Mouse (Mus musculus): ENCODE results near the gene Ankzf1. TPM values are rescaled to one million over a fixed set of nuclear protein-coding genes. Genes with fewer than 3 reads are reported as not detected.

Gene Ankzf1
- polyA plus RNA-seq, 1 experiment from 2014 or later, result 25.4 TPM

- Histone ChIP-seq H3K27ac (ENCODE audit: low read length) (0 out of 2 replicates have a peak overlapping the region, but pooled peaks have one; percentile 42), H3K4me1 (ENCODE audit: control insufficient read depth, insufficient read depth, low read length) (peaks cover 55% of the 10 kb centered on the region), H3K9ac (ENCODE audit: low read depth, low read length) (peak overlapping the region; percentile 96), H3K36me3 (ENCODE audit: control insufficient read depth, insufficient read depth, low read length) (peaks cover 21% of the 10 kb centered on the region), H3K4me3 (ENCODE audit: low read length) (peak overlapping the region; percentile 90), H3K9me3 (ENCODE audit: control insufficient read depth, low read length) (no peaks in the 10 kb centered on the region), H3K4me2 (ENCODE audit: low read depth, low read length) (peak overlapping the region; percentile 87), H3K27me3 (replicated peaks; ENCODE audit: control insufficient read depth, insufficient read depth, low read length) (no peaks in the 10 kb centered on the region)
- ATAC-seq, result no peak
- WGBS, result 10% methylated on average over 17 of the region's 17 CpGs
These were observed 19.3 kb downstream of the Ankzf1 start for GRCm38 (mm10) chr1:75211141-75211708.

- no peak overlapping the region for H3K9ac ChIP-seq (ENCODE audit: low read depth, low read length)
- H3K9me3 ChIP-seq (ENCODE audit: control insufficient read depth, low read length), result no peaks in the 10 kb centered on the region
- no peak overlapping the region for H3K27ac ChIP-seq (ENCODE audit: low read length)
- H3K4me3 ChIP-seq (ENCODE audit: low read length), result no peak overlapping the region
- no peaks in the 10 kb centered on the region for H3K27me3 ChIP-seq (replicated peaks; ENCODE audit: control insufficient read depth, insufficient read depth, low read length)
- H3K4me2 ChIP-seq (ENCODE audit: low read depth, low read length), result 0 out of 2 replicates have a peak overlapping the region, but pooled peaks have one; percentile 8
- H3K4me1 ChIP-seq (ENCODE audit: control insufficient read depth, insufficient read depth, low read length), result peaks cover 57% of the 10 kb centered on the region
- ATAC-seq, result no peak
- peaks cover 21% of the 10 kb centered on the region for H3K36me3 ChIP-seq (ENCODE audit: control insufficient read depth, insufficient read depth, low read length)
- WGBS, result 61% methylated on average over 4 of the region's 4 CpGs
These were observed 20.6 kb downstream of the Ankzf1 start for GRCm38 (mm10) chr1:75212542-75212941.

GRCm38 (mm10) chr1:75213096-75213495, 21.1 kb downstream of the Ankzf1 start:
- H3K27me3 ChIP-seq (replicated peaks; ENCODE audit: control insufficient read depth, insufficient read depth, low read length), result no peaks in the 10 kb centered on the region
- peaks cover 60% of the 10 kb centered on the region for H3K4me1 ChIP-seq (ENCODE audit: control insufficient read depth, insufficient read depth, low read length)
- H3K4me3 ChIP-seq (ENCODE audit: low read length), result no peak overlapping the region
- H3K9ac ChIP-seq (ENCODE audit: low read depth, low read length), result no peak overlapping the region
- H3K36me3 ChIP-seq (ENCODE audit: control insufficient read depth, insufficient read depth, low read length), result peaks cover 21% of the 10 kb centered on the region
- no peaks in the 10 kb centered on the region for H3K9me3 ChIP-seq (ENCODE audit: control insufficient read depth, low read length)
- peak overlapping the region; percentile 89; the same call in 1 of the 2 replicates for H3K27ac ChIP-seq (ENCODE audit: low read length)
- H3K4me2 ChIP-seq (ENCODE audit: low read depth, low read length), result 0 out of 2 replicates have a peak overlapping the region, but pooled peaks have one; percentile 8
- WGBS, result 75% methylated on average over 7 of the region's 7 CpGs
- ATAC-seq, result peak; percentile 3; the same call in 1 of the 2 replicates

GRCm38 (mm10) chr1:75214442-75214841, 22.5 kb downstream of the Ankzf1 start:
- Histone ChIP-seq H3K4me1 (ENCODE audit: control insufficient read depth, insufficient read depth, low read length) (peaks cover 56% of the 10 kb centered on the region), H3K27me3 (replicated peaks; ENCODE audit: control insufficient read depth, insufficient read depth, low read length) (peaks cover 7% of the 10 kb centered on the region; the same call in 1 of the 2 replicates), H3K4me2 (ENCODE audit: low read depth, low read length) (peak overlapping the region; percentile 14; the same call in 1 of the 2 replicates), H3K27ac (ENCODE audit: low read length) (peak overlapping the region; percentile 89), H3K4me3 (ENCODE audit: low read length) (peak overlapping the region; percentile 13; the same call in 1 of the 2 replicates), H3K9me3 (ENCODE audit: control insufficient read depth, low read length) (no peaks in the 10 kb centered on the region), H3K9ac (ENCODE audit: low read depth, low read length) (peak overlapping the region; percentile 34; the same call in 1 of the 2 replicates), H3K36me3 (ENCODE audit: control insufficient read depth, insufficient read depth, low read length) (peaks cover 21% of the 10 kb centered on the region)
- WGBS, result 41% methylated on average over 2 of the region's 2 CpGs
- peak; percentile 62 for ATAC-seq

GRCm38 (mm10) chr1:75214886-75215285, 22.9 kb downstream of the Ankzf1 start:
- Histone ChIP-seq H3K4me3 (ENCODE audit: low read length) (no peak overlapping the region), H3K27ac (ENCODE audit: low read length) (peak overlapping the region; percentile 89), H3K9ac (ENCODE audit: low read depth, low read length) (no peak overlapping the region), H3K9me3 (ENCODE audit: control insufficient read depth, low read length) (no peaks in the 10 kb centered on the region), H3K4me2 (ENCODE audit: low read depth, low read length) (0 out of 2 replicates have a peak overlapping the region, but pooled peaks have one; percentile 16), H3K36me3 (ENCODE audit: control insufficient read depth, insufficient read depth, low read length) (peaks cover 21% of the 10 kb centered on the region), H3K4me1 (ENCODE audit: control insufficient read depth, insufficient read depth, low read length) (peaks cover 57% of the 10 kb centered on the region), H3K27me3 (replicated peaks; ENCODE audit: control insufficient read depth, insufficient read depth, low read length) (peaks cover 11% of the 10 kb centered on the region; the same call in 1 of the 2 replicates)
- no peak for ATAC-seq
- 55% methylated on average over 5 of the region's 5 CpGs for WGBS

GRCm38 (mm10) chr1:75215785-75216184, 23.8 kb downstream of the Ankzf1 start:
- H3K9me3 ChIP-seq (ENCODE audit: control insufficient read depth, low read length), result no peaks in the 10 kb centered on the region
- H3K36me3 ChIP-seq (ENCODE audit: control insufficient read depth, insufficient read depth, low read length), result peaks cover 21% of the 10 kb centered on the region
- ATAC-seq, result no peak
- H3K4me3 ChIP-seq (ENCODE audit: low read length), result no peak overlapping the region
- H3K4me1 ChIP-seq (ENCODE audit: control insufficient read depth, insufficient read depth, low read length), result peaks cover 53% of the 10 kb centered on the region
- peaks cover 19% of the 10 kb centered on the region; the same call in 1 of the 2 replicates for H3K27me3 ChIP-seq (replicated peaks; ENCODE audit: control insufficient read depth, insufficient read depth, low read length)
- H3K4me2 ChIP-seq (ENCODE audit: low read depth, low read length), result no peak overlapping the region
- no peak overlapping the region for H3K27ac ChIP-seq (ENCODE audit: low read length)
- H3K9ac ChIP-seq (ENCODE audit: low read depth, low read length), result no peak overlapping the region
- WGBS, result 92% methylated on average over 9 of the region's 9 CpGs

GRCm38 (mm10) chr1:75216797-75217585, 25.0 kb downstream of the Ankzf1 start:
- peaks cover 21% of the 10 kb centered on the region for H3K36me3 ChIP-seq (ENCODE audit: control insufficient read depth, insufficient read depth, low read length)
- peak overlapping the region; percentile 39 for H3K9ac ChIP-seq (ENCODE audit: low read depth, low read length)
- H3K4me1 ChIP-seq (ENCODE audit: control insufficient read depth, insufficient read depth, low read length), result peaks cover 46% of the 10 kb centered on the region
- peak overlapping the region; percentile 64 for H3K4me3 ChIP-seq (ENCODE audit: low read length)
- 74% methylated on average over 13 of the region's 13 CpGs for WGBS
- H3K4me2 ChIP-seq (ENCODE audit: low read depth, low read length), result peak overlapping the region; percentile 99
- peaks cover 21% of the 10 kb centered on the region; the same call in 1 of the 2 replicates for H3K27me3 ChIP-seq (replicated peaks; ENCODE audit: control insufficient read depth, insufficient read depth, low read length)
- H3K9me3 ChIP-seq (ENCODE audit: control insufficient read depth, low read length), result no peaks in the 10 kb centered on the region
- ATAC-seq, result no peak
- peak overlapping the region; percentile 80 for H3K27ac ChIP-seq (ENCODE audit: low read length)

GRCm38 (mm10) chr1:75217893-75218226, 25.9 kb downstream of the Ankzf1 start:
- 0 out of 2 replicates have a peak, but pooled peaks have one; percentile 1 for ATAC-seq
- Histone ChIP-seq H3K9ac (ENCODE audit: low read depth, low read length) (peak overlapping the region; percentile 75), H3K4me1 (ENCODE audit: control insufficient read depth, insufficient read depth, low read length) (peaks cover 37% of the 10 kb centered on the region), H3K27me3 (replicated peaks; ENCODE audit: control insufficient read depth, insufficient read depth, low read length) (peaks cover 21% of the 10 kb centered on the region; the same call in 1 of the 2 replicates), H3K27ac (ENCODE audit: low read length) (peak overlapping the region; percentile 80), H3K36me3 (ENCODE audit: control insufficient read depth, insufficient read depth, low read length) (peaks cover 17% of the 10 kb centered on the region; the same call in 1 of the 2 replicates), H3K4me3 (ENCODE audit: low read length) (peak overlapping the region; percentile 64), H3K9me3 (ENCODE audit: control insufficient read depth, low read length) (no peaks in the 10 kb centered on the region), H3K4me2 (ENCODE audit: low read depth, low read length) (peak overlapping the region; percentile 99)
- 2% methylated on average over 6 of the region's 6 CpGs for WGBS
